Mouse (Mus musculus) c-Kit-negative CD71-positive TER-119-positive erythroid progenitor cells, embryonic 14.5 days (primary cell): ENCODE measurements around the gene Olfr859.
"Not testable (repeated sequence)": the region's sequence is repeated elsewhere in the genome, so short reads cannot be mapped to it uniquely, and the experiment has no call there.

Experiments used
- DNase-seq: peaks from one replicate; pipeline ENCODE4 v3.0.0-alpha.2; 2013; ENCODE audit warnings: low read depth, low spot score

The Olfr859 gene

DNA sequence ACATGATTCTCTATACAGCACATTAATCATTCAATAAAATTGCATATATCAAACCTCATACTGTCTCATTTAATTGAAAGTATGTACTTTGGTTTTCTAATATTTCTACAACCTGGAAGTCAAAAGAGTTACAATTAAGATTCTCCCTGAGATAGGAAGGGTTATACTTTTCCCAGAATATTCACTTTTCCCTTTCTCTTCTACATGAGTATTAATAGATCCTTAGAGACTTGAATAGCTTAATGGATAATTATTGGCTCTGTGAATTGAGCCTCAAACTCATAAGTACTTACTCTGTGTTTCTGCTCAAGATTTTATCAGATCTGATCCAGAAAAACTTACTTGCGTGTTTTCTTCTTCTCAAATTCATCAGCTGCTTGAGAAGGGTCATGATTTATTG, at the start of gene Olfr859:
Gene Olfr859 (plus strand): TSS at position 301 of the 400 bp plus-strand sequence.
- DNase-seq = not testable (repeated sequence)

DNA sequence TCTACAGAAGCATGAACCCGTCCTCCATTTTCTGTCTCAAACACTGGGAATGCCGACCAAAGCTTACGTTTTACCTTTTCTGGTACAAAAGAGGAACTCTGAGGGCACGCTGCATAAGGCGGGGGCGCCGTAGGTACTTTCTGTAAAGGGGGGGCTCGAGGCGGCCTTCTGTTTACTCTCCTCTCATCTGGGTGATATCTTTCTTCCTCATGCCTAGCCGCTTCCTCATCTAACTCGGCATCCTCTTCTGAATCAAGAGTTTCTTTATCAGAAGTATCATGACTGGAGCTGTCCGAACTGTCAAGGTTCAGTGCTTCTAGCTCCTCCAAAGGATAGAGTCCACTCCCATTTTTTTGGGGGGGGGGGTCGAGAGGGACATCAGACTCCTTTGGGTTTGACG, 35.6 kb upstream of the Olfr859 start:
- DNase-seq = no peak

DNA sequence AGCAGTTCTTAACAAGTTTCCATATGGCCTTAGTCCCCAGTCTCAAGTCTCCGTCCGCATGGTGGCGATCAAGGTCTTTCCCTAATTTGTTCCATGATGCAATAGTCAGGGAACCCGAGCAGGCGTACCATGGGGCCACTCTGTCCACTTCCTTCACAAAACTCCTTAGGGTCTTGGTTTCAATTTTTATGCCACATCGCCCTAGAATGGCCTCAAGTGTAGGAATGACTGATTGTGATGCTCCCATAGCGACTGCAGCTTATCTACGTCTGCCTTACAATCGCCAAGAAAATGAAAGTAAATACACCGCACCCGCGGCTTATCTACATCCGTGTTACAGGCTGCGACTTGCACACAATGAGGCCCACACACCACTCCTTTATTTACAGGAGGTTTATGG, 35.0 kb upstream of the Olfr859 start:
- DNase-seq = no peak

DNA sequence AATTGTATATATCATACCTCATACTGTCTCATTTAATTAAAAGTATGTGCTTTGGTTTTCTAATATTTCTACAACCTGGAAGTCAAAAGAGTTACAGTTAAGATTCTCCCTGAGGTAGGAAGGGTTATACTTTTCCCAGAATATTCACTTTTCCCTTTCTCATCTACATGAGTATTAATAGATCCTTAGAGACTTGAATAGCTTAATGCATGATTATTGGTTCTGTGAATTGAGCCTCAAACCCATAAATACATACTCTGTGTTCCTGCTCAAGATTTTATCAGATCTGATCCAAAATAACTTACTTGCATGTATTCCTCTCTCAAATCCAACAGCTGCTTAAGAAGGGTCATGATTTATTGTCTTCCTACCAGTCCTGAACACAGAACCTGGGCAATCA, 24.7 kb upstream of the Olfr859 start, which contains the start of gene Olfr58:
Gene Olfr58 (plus strand): TSS at position 301 of the 400 bp plus-strand sequence.
- DNase-seq = no peak

DNA sequence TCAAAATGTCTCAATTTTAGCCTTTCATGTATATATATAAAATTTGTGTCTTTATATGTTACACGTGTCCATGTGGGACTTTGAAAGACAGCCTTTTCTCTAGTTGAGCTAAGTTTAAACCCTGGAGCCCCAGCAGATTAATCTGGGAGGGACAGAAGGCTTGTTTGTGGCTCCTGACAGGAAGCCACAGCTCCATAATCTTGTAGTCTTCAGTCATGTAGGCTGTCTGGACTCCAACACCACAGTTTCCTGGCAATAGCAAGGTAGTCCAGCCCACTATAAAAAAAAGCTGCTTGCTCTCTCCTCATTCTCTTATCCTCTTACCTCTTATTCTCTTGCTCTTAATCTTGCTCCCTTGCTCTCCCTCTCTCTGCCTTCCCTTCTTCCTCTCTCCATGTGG, 1.7 kb upstream of the Olfr859 start:
- DNase-seq = no peak

DNA sequence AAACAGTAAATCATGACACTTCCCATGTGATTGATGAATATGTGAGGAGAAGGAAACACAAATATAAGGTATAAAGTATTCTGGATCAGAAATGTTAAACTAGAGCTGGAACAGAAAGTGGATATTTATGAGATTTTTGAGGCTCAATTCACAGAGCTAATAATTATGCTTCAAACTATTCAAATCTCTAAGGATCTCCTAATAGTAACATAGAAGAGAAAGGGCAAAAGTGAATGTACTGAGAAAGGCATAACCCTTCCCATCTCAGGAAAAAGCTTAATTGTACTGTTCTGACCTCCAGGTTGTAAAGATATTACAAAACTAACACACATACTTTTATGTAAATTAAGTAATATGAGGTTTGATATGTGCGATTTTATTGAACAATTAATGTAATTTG, 44.9 kb downstream of the Olfr859 start, which contains the start of gene Olfr860:
Gene Olfr860 (minus strand): TSS at position 101 of the 400 bp plus-strand sequence.
- DNase-seq = no peak
